Mouse (Mus musculus) liver, adult (tissue): ENCODE results near the gene Ufsp1.

Experiments
- GATA4 ChIP-seq: IDR thresholded peaks from 2 replicates; pipeline ENCODE4 v1.6.1; 2014; ENCODE audit warnings: mild to moderate bottlenecking, low read length; ENCODE audit not compliant: insufficient replicate concordance

The Ufsp1 gene

GRCm38 (mm10) chr5:137293839-137294743 is at the start of gene Ufsp1:
TSS of gene Ufsp1 (plus strand) at chr5:137294629.
- TF ChIP-seq GATA4 = peak; percentile 68; the same call in 1 of the 2 replicates

- no peak for TF ChIP-seq GATA4
These were observed 30.3 kb upstream of the Ufsp1 start for GRCm38 (mm10) chr5:137263897-137264720.

GRCm38 (mm10) chr5:137264787-137265186 is 29.6 kb upstream of the Ufsp1 start:
- no peak for TF ChIP-seq GATA4

GRCm38 (mm10) chr5:137268131-137268910 is 26.1 kb upstream of the Ufsp1 start:
- TF ChIP-seq GATA4 = no peak

GRCm38 (mm10) chr5:137277360-137278342 is 16.8 kb upstream of the Ufsp1 start:
- no peak for TF ChIP-seq GATA4

GRCm38 (mm10) chr5:137285045-137285444 is 9.4 kb upstream of the Ufsp1 start:
- TF ChIP-seq GATA4 = no peak

- no peak for TF ChIP-seq GATA4
These were observed 8.4 kb upstream of the Ufsp1 start for GRCm38 (mm10) chr5:137285986-137286385.

GRCm38 (mm10) chr5:137286655-137287031 is 7.8 kb upstream of the Ufsp1 start:
- no peak for TF ChIP-seq GATA4

- TF ChIP-seq GATA4 = no peak
These were observed 7.1 kb upstream of the Ufsp1 start, which contains the start of gene Ache for GRCm38 (mm10) chr5:137287032-137287952. TSS of gene Ache (plus strand) at chr5:137287519.

GRCm38 (mm10) chr5:137287953-137288743 is 6.3 kb upstream of the Ufsp1 start:
- TF ChIP-seq GATA4 = no peak

GRCm38 (mm10) chr5:137288999-137289470 is 5.4 kb upstream of the Ufsp1 start:
- no peak for TF ChIP-seq GATA4
